Mouse (Mus musculus): ENCODE measurements around the gene Ncbp3. TPM values are rescaled to one million over a fixed set of nuclear protein-coding genes. Genes with fewer than 3 reads are reported as not detected.

The Ncbp3 gene
- polyA plus RNA-seq, 1 experiment from 2014 or later: 4.9 TPM

GRCm38 (mm10) chr11:73131020-73131419 lies 83.4 kb downstream of the Ncbp3 start:
- WGBS: 57% methylated on average over 7 of the region's 7 CpGs
- Histone ChIP-seq H3K9ac (ENCODE audit: low read length) (no peak overlapping the region), H3K4me1 (replicated peaks; ENCODE audit: control insufficient read depth, insufficient read depth) (no peaks in the 10 kb centered on the region), H3K36me3 (ENCODE audit: control insufficient read depth, insufficient read depth, low read length) (no peaks in the 10 kb centered on the region), H3K27ac (replicated peaks) (no peak overlapping the region), H3K27me3 (ENCODE audit: control insufficient read depth, insufficient read depth, low read length) (no peaks in the 10 kb centered on the region), H3K4me2 (replicated peaks; ENCODE audit: low read depth) (no peak overlapping the region), H3K4me3 (ENCODE audit: low read depth, low read length) (no peak overlapping the region), H3K9me3 (ENCODE audit: control insufficient read depth, low read length) (no peaks in the 10 kb centered on the region)
- TF ChIP-seq EP300 (optimal IDR thresholded peaks at IDR 0.05): no peak
- TF ChIP-seq CTCF (IDR thresholded peaks at IDR 0.05; ENCODE audit: low read depth): peak; percentile 67
- ATAC-seq (ENCODE audit: low FRiP score, low TSS enrichment) (0 out of 2 replicates have a peak, but pooled peaks have one; percentile 38), DNase-seq (ENCODE audit: low spot score) (peak; percentile 36)

- no peak for DNase-seq (ENCODE audit: low spot score)
- 95% methylated on average over 6 of the region's 6 CpGs for WGBS
Measured at GRCm38 (mm10) chr11:73132999-73133398, 85.4 kb downstream of the Ncbp3 start.

DNA sequence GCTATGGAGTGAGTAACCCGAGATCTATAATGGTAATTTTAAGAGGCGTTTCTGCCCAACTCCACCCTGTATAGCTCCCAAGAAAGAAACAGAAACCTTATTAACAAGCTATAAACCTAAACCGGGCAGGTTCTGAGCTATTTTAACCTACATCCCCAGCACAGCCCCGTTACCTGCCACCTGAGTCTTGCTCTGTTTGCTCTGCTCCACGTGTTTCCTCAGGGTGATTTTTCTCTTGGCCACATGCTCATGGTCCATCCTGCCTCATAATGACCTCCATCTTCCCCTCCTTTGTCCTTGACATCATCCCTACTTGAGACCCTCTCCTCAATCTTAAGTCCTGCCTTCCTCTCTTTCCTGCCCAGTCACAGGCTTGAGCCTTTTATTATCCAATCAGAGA lies 86.6 kb downstream of the Ncbp3 start:
- ATAC-seq (ENCODE audit: low FRiP score, low TSS enrichment): no peak
- no peak for DNase-seq (ENCODE audit: low spot score)
- H3K4me1 ChIP-seq (replicated peaks; ENCODE audit: control insufficient read depth, insufficient read depth): no peaks in the 10 kb centered on the region
- H3K27ac ChIP-seq (replicated peaks): no peak overlapping the region
- no peak overlapping the region for H3K9ac ChIP-seq (ENCODE audit: low read length)
- H3K27me3 ChIP-seq (ENCODE audit: control insufficient read depth, insufficient read depth, low read length): no peaks in the 10 kb centered on the region
- TF ChIP-seq EP300 (optimal IDR thresholded peaks at IDR 0.05): no peak
- TF ChIP-seq CTCF (IDR thresholded peaks at IDR 0.05; ENCODE audit: low read depth): no peak
- no peaks in the 10 kb centered on the region for H3K9me3 ChIP-seq (ENCODE audit: control insufficient read depth, low read length)
- H3K4me3 ChIP-seq (ENCODE audit: low read depth, low read length): no peak overlapping the region
- H3K36me3 ChIP-seq (ENCODE audit: control insufficient read depth, insufficient read depth, low read length): no peaks in the 10 kb centered on the region
- no peak overlapping the region for H3K4me2 ChIP-seq (replicated peaks; ENCODE audit: low read depth)
- 85% methylated on average over 5 of the region's 5 CpGs for WGBS

More at GRCm38 (mm10) chr11:73132999-73133398, 85.4 kb downstream of the Ncbp3 start:
- Histone ChIP-seq H3K27ac (replicated peaks) (no peak overlapping the region), H3K9ac (ENCODE audit: low read length) (no peak overlapping the region), H3K4me2 (replicated peaks; ENCODE audit: low read depth) (no peak overlapping the region), H3K4me3 (ENCODE audit: low read depth, low read length) (no peak overlapping the region), H3K4me1 (replicated peaks; ENCODE audit: control insufficient read depth, insufficient read depth) (no peaks in the 10 kb centered on the region), H3K27me3 (ENCODE audit: control insufficient read depth, insufficient read depth, low read length) (no peaks in the 10 kb centered on the region), H3K9me3 (ENCODE audit: control insufficient read depth, low read length) (no peaks in the 10 kb centered on the region), H3K36me3 (ENCODE audit: control insufficient read depth, insufficient read depth, low read length) (no peaks in the 10 kb centered on the region)
- ATAC-seq (ENCODE audit: low FRiP score, low TSS enrichment): no peak
- TF ChIP-seq EP300 (optimal IDR thresholded peaks at IDR 0.05) (no peak), CTCF (IDR thresholded peaks at IDR 0.05; ENCODE audit: low read depth) (no peak)

- H3K4me3 ChIP-seq (ENCODE audit: low read depth, low read length): peak overlapping the region; percentile 85; the same call in 1 of the 2 replicates
- H3K9ac ChIP-seq (ENCODE audit: low read length): peak overlapping the region; percentile 75; the same call in 1 of the 2 replicates
- WGBS: 51% methylated on average over 6 of the region's 6 CpGs
- DNase-seq (ENCODE audit: low spot score): no peak
- no peaks in the 10 kb centered on the region for H3K9me3 ChIP-seq (ENCODE audit: control insufficient read depth, low read length)
- ATAC-seq (ENCODE audit: low FRiP score, low TSS enrichment): no peak
- no peaks in the 10 kb centered on the region for H3K4me1 ChIP-seq (replicated peaks; ENCODE audit: control insufficient read depth, insufficient read depth)
- H3K4me2 ChIP-seq (replicated peaks; ENCODE audit: low read depth): peak overlapping the region; percentile 89
- no peak overlapping the region for H3K27ac ChIP-seq (replicated peaks)
- H3K27me3 ChIP-seq (ENCODE audit: control insufficient read depth, insufficient read depth, low read length): no peaks in the 10 kb centered on the region
- H3K36me3 ChIP-seq (ENCODE audit: control insufficient read depth, insufficient read depth, low read length): no peaks in the 10 kb centered on the region
- no peak for TF ChIP-seq CTCF (IDR thresholded peaks at IDR 0.05; ENCODE audit: low read depth)
Measured at GRCm38 (mm10) chr11:73136587-73136986, 89.0 kb downstream of the Ncbp3 start.

GRCm38 (mm10) chr11:73137116-73137515 lies 89.5 kb downstream of the Ncbp3 start:
- Histone ChIP-seq H3K9ac (ENCODE audit: low read length) (peak overlapping the region; percentile 75), H3K36me3 (ENCODE audit: control insufficient read depth, insufficient read depth, low read length) (no peaks in the 10 kb centered on the region), H3K4me1 (replicated peaks; ENCODE audit: control insufficient read depth, insufficient read depth) (no peaks in the 10 kb centered on the region), H3K9me3 (ENCODE audit: control insufficient read depth, low read length) (no peaks in the 10 kb centered on the region), H3K4me2 (replicated peaks; ENCODE audit: low read depth) (peak overlapping the region; percentile 89), H3K27me3 (ENCODE audit: control insufficient read depth, insufficient read depth, low read length) (no peaks in the 10 kb centered on the region), H3K27ac (replicated peaks) (no peak overlapping the region), H3K4me3 (ENCODE audit: low read depth, low read length) (peak overlapping the region; percentile 85)
- DNase-seq (ENCODE audit: low spot score) (no peak), ATAC-seq (ENCODE audit: low FRiP score, low TSS enrichment) (no peak)
- 15% methylated on average over 11 of the region's 11 CpGs for WGBS
- TF ChIP-seq CTCF (IDR thresholded peaks at IDR 0.05; ENCODE audit: low read depth) (no peak), EP300 (optimal IDR thresholded peaks at IDR 0.05) (no peak)

DNA sequence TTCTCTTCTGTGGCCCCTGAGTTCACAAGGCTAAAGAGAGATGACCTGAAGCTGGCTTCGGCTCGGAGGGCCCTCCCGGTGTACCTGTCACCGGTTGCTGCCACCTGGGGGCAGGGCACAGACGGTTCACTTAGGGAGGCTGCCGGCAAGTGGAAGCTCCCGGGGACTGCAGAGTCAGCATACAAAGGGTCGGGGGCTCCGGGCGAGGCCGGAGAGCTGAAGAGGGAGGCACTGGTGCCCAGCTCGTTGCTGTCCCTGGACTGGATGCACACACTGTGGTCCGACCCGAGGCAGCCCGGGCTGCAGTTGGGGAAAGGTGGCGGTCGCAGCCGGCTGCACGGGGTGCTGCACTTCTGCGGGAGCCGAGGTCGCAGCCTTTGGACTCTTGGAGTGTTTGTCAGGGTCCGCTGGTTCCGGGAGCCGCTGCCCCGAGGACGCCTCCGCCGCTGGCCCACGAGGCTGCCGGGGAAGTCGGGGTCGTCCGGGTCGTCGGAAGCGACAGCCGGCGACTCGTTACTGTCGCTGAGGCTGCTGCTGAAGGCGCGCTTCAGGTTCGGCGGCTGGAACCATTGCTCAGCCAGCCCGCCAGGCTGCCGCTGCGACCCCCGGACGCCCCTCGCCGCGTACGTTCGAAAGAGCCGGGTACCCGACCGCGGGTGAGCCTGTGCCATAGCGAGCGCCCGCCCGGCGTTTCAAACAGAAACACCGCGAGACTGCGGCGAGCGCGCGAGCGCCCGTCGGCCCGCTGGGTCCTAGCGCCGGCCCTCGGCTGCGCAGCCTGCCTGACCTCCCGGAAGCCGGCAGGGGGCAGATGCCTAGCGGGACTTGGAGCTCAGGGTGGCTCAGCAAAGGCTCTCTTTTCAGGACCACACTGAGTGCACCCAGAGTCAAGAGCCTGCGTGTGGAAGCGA lies 90.3 kb downstream of the Ncbp3 start, which contains the start of gene Haspin:
Gene Haspin, minus strand, starts transcription at position 704 of the 911 bp plus-strand sequence.
- DNase-seq (ENCODE audit: low spot score): peak; percentile 93
- under 1% methylated on average over 84 of the region's 84 CpGs for WGBS
- Histone ChIP-seq H3K4me3 (ENCODE audit: low read depth, low read length) (peak within 1 kb of the TSS; percentile 85), H3K4me2 (replicated peaks; ENCODE audit: low read depth) (peak within 1 kb of the TSS; percentile 89), H3K27ac (replicated peaks) (no peak within 1 kb of the TSS), H3K36me3 (ENCODE audit: control insufficient read depth, insufficient read depth, low read length) (no peaks in the 10 kb centered on the region), H3K9ac (ENCODE audit: low read length) (peak within 1 kb of the TSS; percentile 75), H3K4me1 (replicated peaks; ENCODE audit: control insufficient read depth, insufficient read depth) (no peaks in the 10 kb centered on the region), H3K27me3 (ENCODE audit: control insufficient read depth, insufficient read depth, low read length) (no peaks in the 10 kb centered on the region), H3K9me3 (ENCODE audit: control insufficient read depth, low read length) (no peaks in the 10 kb centered on the region)
- peak; percentile 94 for ATAC-seq (ENCODE audit: low FRiP score, low TSS enrichment)
- TF ChIP-seq EP300 (optimal IDR thresholded peaks at IDR 0.05) (peak; percentile 98), CTCF (IDR thresholded peaks at IDR 0.05; ENCODE audit: low read depth) (peak; percentile 97)

Other genes with a start within 250 kb of the Ncbp3 start
- gene Atp2a3, start 86.6 kb upstream of the Ncbp3 start, polyA plus RNA-seq (2015; fragmentation: Nextera tagmentation; extraction: Ambion mirVana): 19.6 and 21.9 TPM in 2 replicates
- 0.97 and 0.98 TPM in 2 replicates for gene P2rx1, start 48.7 kb upstream of the Ncbp3 start, polyA plus RNA-seq (2015; fragmentation: Nextera tagmentation; extraction: Ambion mirVana)
- gene Camkk1, start 28.8 kb upstream of the Ncbp3 start, polyA plus RNA-seq (2015; fragmentation: Nextera tagmentation; extraction: Ambion mirVana): 6.7 and 7.1 TPM in 2 replicates
- 0.13 and 0.15 TPM in 2 replicates for gene Itgae, start 42.8 kb downstream of the Ncbp3 start, polyA plus RNA-seq (2015; fragmentation: Nextera tagmentation; extraction: Ambion mirVana)
- 2.7 and 3.6 TPM in 2 replicates for gene Haspin, start 90.5 kb downstream of the Ncbp3 start, polyA plus RNA-seq (2015; fragmentation: Nextera tagmentation; extraction: Ambion mirVana)
- 0.44 and 0.48 TPM in 2 replicates for gene P2rx5, start 112.6 kb downstream of the Ncbp3 start, polyA plus RNA-seq (2015; fragmentation: Nextera tagmentation; extraction: Ambion mirVana)
- gene Emc6, start 129.3 kb downstream of the Ncbp3 start, polyA plus RNA-seq (2015; fragmentation: Nextera tagmentation; extraction: Ambion mirVana): 125 and 132 TPM in 2 replicates
- 176 and 184 TPM in 2 replicates for gene Tax1bp3, start 129.3 kb downstream of the Ncbp3 start, polyA plus RNA-seq (2015; fragmentation: Nextera tagmentation; extraction: Ambion mirVana)
- gene Ctns, start 151.3 kb downstream of the Ncbp3 start, polyA plus RNA-seq (2015; fragmentation: Nextera tagmentation; extraction: Ambion mirVana): 15.9 and 17.4 TPM in 2 replicates
- 3.4 and 4.0 TPM in 2 replicates for gene Shpk, start 151.7 kb downstream of the Ncbp3 start, polyA plus RNA-seq (2015; fragmentation: Nextera tagmentation; extraction: Ambion mirVana)
- gene Trpv1, start 186.5 kb downstream of the Ncbp3 start, polyA plus RNA-seq (2015; fragmentation: Nextera tagmentation; extraction: Ambion mirVana): 0.02 and 0.08 TPM in 2 replicates
- gene Trpv3, start 219.6 kb downstream of the Ncbp3 start, polyA plus RNA-seq (2015; fragmentation: Nextera tagmentation; extraction: Ambion mirVana): 0.57 and 0.61 TPM in 2 replicates